Mouse (Mus musculus): ENCODE results near the gene Ndufc2. TPM values are rescaled to one million over a fixed set of nuclear protein-coding genes. Genes with fewer than 3 reads are reported as not detected.

Gene Ndufc2
- polyA plus RNA-seq, 1 experiment from 2014 or later: 345 TPM

DNA sequence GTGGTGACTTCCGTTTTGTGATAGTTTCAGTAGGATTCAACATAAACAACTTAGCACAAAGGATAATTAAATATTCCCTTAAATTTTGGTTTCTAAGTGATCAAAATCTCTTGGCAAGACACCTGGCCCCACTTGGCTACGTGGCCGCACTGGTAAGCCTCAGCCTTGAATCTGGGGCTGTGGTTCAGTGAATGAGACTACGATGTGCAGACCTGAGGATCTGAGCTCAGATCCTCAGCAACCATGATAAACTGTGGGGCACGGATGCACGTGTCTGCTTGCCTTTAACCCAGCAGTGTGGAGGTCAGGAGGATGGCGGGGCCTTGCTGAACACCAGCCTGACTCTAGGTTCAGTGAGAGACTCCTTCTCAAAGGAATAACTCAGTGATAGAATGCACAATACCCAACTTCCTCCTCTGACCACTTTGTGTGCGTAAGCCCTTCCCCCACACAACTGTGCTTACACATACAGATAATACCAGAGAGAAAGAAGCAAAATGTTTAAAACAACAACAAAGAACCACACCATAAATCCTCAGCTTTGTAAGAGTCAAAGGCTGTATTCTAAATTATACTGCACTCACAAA, 12.1 kb upstream of the Ndufc2 start:
- H3K9ac ChIP-seq: no peak overlapping the region
- no peaks in the 10 kb centered on the region for H3K9me3 ChIP-seq (ENCODE audit: low read depth, low read length)
- no peak overlapping the region for H3K27ac ChIP-seq (ENCODE audit: low read depth)
- 92% methylated on average over 8 of the region's 8 CpGs for WGBS
- no peaks in the 10 kb centered on the region for H3K27me3 ChIP-seq (ENCODE audit: insufficient read depth, low read length)
- H3K4me1 ChIP-seq (ENCODE audit: insufficient read depth): no peaks in the 10 kb centered on the region
- DNase-seq: no peak
- ATAC-seq (ENCODE audit: insufficient read depth): no peak
- no peak overlapping the region for H3K4me2 ChIP-seq
- TF ChIP-seq CTCF (IDR thresholded peaks at IDR 0.05; ENCODE audit: low read depth): no peak
- H3K36me3 ChIP-seq (ENCODE audit: insufficient read depth): peaks cover 93% of the 10 kb centered on the region
- H3K4me3 ChIP-seq (ENCODE audit: low read depth, low read length): no peak overlapping the region

DNA sequence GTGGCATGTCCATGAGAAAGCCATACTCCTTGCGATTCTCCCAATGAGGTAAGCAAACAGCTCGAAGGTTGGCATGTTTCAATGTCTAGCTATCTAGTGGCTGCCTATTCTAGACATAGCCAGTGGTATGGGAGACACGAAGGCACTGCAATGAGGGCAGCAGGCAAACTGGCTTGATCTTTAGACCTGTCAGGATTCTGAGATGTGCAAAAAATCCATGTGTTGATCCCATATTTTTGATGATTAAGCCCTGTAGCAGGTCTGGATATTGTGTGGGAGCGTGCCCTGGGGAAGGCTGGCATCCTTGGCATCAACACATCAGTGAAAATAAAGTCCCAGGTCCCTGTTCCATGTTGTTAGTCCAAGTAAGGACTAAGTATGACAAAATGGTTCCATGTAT, 11.3 kb upstream of the Ndufc2 start:
- Histone ChIP-seq H3K27me3 (ENCODE audit: insufficient read depth, low read length) (no peaks in the 10 kb centered on the region), H3K9me3 (ENCODE audit: low read depth, low read length) (no peaks in the 10 kb centered on the region), H3K27ac (ENCODE audit: low read depth) (no peak overlapping the region), H3K36me3 (ENCODE audit: insufficient read depth) (peaks cover 93% of the 10 kb centered on the region), H3K4me2 (no peak overlapping the region), H3K4me1 (ENCODE audit: insufficient read depth) (no peaks in the 10 kb centered on the region), H3K9ac (no peak overlapping the region), H3K4me3 (ENCODE audit: low read depth, low read length) (no peak overlapping the region)
- no peak for ATAC-seq (ENCODE audit: insufficient read depth)
- no peak for DNase-seq
- TF ChIP-seq CTCF (IDR thresholded peaks at IDR 0.05; ENCODE audit: low read depth): no peak
- 88% methylated on average over 4 of the region's 4 CpGs for WGBS

DNA sequence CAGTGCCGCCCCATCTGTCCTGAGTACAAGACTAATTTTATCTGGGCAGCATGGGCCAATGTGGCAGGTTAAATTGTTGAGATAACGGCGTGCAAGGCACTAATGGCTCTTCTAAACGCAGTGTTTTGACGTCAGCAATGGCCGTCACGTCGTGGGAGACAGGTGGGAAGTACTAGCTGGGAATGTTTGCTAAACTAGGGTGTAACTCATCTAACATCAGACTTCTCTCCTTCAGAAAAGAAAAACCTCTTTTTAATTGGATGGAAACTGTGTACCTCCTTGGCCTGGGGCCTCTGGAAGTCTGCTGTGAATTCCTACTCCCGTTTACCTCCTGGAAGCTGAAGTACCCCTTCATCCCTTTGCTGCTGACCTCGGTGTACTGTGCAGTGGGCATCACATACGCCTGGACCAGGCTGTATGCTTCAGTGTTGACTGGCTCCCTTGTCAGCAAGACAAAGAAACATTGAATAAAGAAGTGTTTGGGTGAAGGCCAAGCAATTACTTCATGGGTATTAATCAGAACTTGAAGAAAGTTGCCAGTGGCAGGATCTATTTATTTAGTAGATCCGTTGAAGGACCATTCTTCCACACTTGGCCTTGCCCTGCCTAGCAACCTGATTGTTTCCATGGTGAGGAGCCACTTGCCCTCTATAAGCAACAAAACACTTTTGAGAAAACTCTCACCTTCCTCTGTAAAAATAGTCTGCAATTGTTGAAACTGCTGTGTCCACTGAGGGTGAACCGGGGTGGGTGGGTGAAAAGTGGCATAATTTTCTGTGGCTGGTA, 8.3 kb upstream of the Ndufc2 start:
- Histone ChIP-seq H3K4me2 (no peak overlapping the region), H3K4me1 (ENCODE audit: insufficient read depth) (no peaks in the 10 kb centered on the region), H3K36me3 (ENCODE audit: insufficient read depth) (peaks cover 67% of the 10 kb centered on the region), H3K27ac (ENCODE audit: low read depth) (peak overlapping the region; percentile 21; the same call in 1 of the 2 replicates), H3K4me3 (ENCODE audit: low read depth, low read length) (no peak overlapping the region), H3K9me3 (ENCODE audit: low read depth, low read length) (no peaks in the 10 kb centered on the region), H3K9ac (no peak overlapping the region), H3K27me3 (ENCODE audit: insufficient read depth, low read length) (no peaks in the 10 kb centered on the region)
- DNase-seq (peak; percentile 59), ATAC-seq (ENCODE audit: insufficient read depth) (peak; percentile 79)
- TF ChIP-seq CTCF (IDR thresholded peaks at IDR 0.05; ENCODE audit: low read depth): no peak
- WGBS: 58% methylated on average over 13 of the region's 13 CpGs

DNA sequence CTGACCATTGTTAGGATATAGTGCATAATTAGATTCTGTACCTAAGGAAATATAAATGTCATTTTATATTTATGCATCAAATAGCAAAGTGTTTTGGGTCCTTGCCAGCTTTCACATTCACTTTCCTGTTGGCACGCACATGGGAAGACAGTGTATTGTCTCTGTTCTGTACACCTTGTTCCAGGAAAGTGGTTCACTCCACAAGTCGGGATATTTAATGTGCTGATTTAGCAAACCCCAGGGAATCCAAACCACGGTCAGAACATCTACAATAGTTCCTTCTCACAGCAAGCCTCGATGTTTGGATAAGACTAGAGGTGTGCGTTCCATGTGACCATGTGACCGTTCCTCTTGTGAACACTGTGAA, 7.7 kb upstream of the Ndufc2 start:
- Histone ChIP-seq H3K27ac (ENCODE audit: low read depth) (peak overlapping the region; percentile 43; the same call in 1 of the 2 replicates), H3K9ac (no peak overlapping the region), H3K4me2 (no peak overlapping the region), H3K27me3 (ENCODE audit: insufficient read depth, low read length) (no peaks in the 10 kb centered on the region), H3K4me3 (ENCODE audit: low read depth, low read length) (no peak overlapping the region), H3K9me3 (ENCODE audit: low read depth, low read length) (no peaks in the 10 kb centered on the region), H3K36me3 (ENCODE audit: insufficient read depth) (peaks cover 61% of the 10 kb centered on the region), H3K4me1 (ENCODE audit: insufficient read depth) (no peaks in the 10 kb centered on the region)
- WGBS: 62% methylated on average over 6 of the region's 6 CpGs
- TF ChIP-seq CTCF (IDR thresholded peaks at IDR 0.05; ENCODE audit: low read depth): no peak
- ATAC-seq (ENCODE audit: insufficient read depth) (0 out of 2 replicates have a peak, but pooled peaks have one; percentile 6), DNase-seq (peak; percentile 41)

DNA sequence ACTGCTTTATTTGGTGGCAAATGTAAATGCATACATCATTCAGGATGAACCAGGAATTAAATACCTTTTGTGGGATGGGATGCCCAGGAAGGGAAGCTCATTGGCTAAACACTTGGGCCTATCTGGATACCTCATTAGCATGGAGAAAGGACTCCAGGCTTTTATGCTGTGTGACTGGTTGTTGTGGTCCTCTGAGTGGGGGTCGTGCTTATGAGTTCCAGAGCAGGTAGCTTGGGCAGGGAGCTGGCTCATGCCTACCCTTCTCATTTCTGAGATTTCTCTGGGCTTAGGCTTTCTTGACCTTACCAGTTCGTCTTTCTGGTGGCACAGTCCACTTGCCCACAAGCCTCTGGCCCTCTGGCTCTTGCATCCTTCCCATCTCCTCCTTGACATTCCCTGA, 5.4 kb upstream of the Ndufc2 start:
- Histone ChIP-seq H3K4me3 (ENCODE audit: low read depth, low read length) (no peak overlapping the region), H3K9me3 (ENCODE audit: low read depth, low read length) (no peaks in the 10 kb centered on the region), H3K4me2 (no peak overlapping the region), H3K4me1 (ENCODE audit: insufficient read depth) (no peaks in the 10 kb centered on the region), H3K9ac (no peak overlapping the region), H3K27ac (ENCODE audit: low read depth) (no peak overlapping the region), H3K36me3 (ENCODE audit: insufficient read depth) (peaks cover 38% of the 10 kb centered on the region), H3K27me3 (ENCODE audit: insufficient read depth, low read length) (no peaks in the 10 kb centered on the region)
- 78% methylated on average over 2 of the region's 2 CpGs for WGBS
- DNase-seq: no peak
- no peak for ATAC-seq (ENCODE audit: insufficient read depth)
- no peak for TF ChIP-seq CTCF (IDR thresholded peaks at IDR 0.05; ENCODE audit: low read depth)

DNA sequence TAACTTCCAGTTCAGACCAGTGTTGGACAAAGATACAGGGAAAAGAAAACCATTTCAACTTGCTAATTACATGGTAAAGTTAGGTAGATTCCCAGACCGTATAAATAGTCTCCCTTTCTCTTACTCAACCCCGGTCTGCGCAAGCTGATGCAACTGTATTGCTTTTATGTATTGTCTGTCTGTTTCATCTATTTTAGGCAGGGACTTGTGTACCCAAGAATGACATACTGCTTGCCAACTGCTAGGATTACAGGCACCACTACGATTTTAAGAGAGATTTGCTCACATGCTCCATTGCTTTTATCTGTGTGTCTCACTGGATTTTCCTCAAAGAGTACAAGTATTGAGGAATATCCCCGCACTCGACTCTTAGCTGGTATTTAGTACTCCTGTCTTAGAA, 860 bp upstream of the Ndufc2 start:
- peaks cover 8% of the 10 kb centered on the region for H3K4me1 ChIP-seq (ENCODE audit: insufficient read depth)
- H3K27me3 ChIP-seq (ENCODE audit: insufficient read depth, low read length): no peaks in the 10 kb centered on the region
- no peak overlapping the region for H3K9ac ChIP-seq
- H3K27ac ChIP-seq (ENCODE audit: low read depth): no peak overlapping the region
- H3K4me2 ChIP-seq: no peak overlapping the region
- H3K9me3 ChIP-seq (ENCODE audit: low read depth, low read length): no peaks in the 10 kb centered on the region
- TF ChIP-seq CTCF (IDR thresholded peaks at IDR 0.05; ENCODE audit: low read depth): no peak
- peaks cover under 1% of the 10 kb centered on the region; the same call in 1 of the 2 replicates for H3K36me3 ChIP-seq (ENCODE audit: insufficient read depth)
- DNase-seq (no peak), ATAC-seq (ENCODE audit: insufficient read depth) (no peak)
- 89% methylated on average over 6 of the region's 6 CpGs for WGBS
- H3K4me3 ChIP-seq (ENCODE audit: low read depth, low read length): no peak overlapping the region

DNA sequence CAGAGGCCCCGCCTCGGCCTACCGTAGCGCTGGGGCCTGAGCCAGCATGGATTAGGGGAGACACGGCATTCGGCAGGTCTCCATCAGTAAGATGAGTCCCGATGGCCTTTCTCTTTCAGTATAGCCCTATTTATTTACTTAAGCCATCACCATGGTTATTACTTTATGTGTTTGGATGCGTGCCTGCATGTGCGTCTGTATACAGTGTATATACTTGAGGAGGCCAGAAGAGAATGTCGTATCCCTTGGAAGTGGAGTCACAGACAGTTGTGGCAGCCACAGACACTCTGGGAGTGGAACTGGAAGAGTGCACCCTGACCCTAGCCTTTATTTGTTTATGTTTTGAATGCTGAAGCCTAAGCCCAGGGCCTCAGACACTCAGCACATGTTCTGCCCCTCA, 7.3 kb downstream of the Ndufc2 start:
- DNase-seq: peak; percentile 66
- ATAC-seq (ENCODE audit: insufficient read depth): peak; percentile 86
- H3K27ac ChIP-seq (ENCODE audit: low read depth): no peak overlapping the region
- 56% methylated on average over 10 of the region's 10 CpGs for WGBS
- H3K36me3 ChIP-seq (ENCODE audit: insufficient read depth): peaks cover 37% of the 10 kb centered on the region
- H3K4me1 ChIP-seq (ENCODE audit: insufficient read depth): no peaks in the 10 kb centered on the region
- H3K4me2 ChIP-seq: no peak overlapping the region
- H3K4me3 ChIP-seq (ENCODE audit: low read depth, low read length): no peak overlapping the region
- H3K27me3 ChIP-seq (ENCODE audit: insufficient read depth, low read length): no peaks in the 10 kb centered on the region
- no peak for TF ChIP-seq CTCF (IDR thresholded peaks at IDR 0.05; ENCODE audit: low read depth)
- H3K9ac ChIP-seq: no peak overlapping the region; the same call in 1 of the 2 replicates
- H3K9me3 ChIP-seq (ENCODE audit: low read depth, low read length): no peaks in the 10 kb centered on the region

Data from lung, embryonic 14.5 days (tissue).